Mouse (Mus musculus): ENCODE results near the gene Slc7a6os. TPM values are rescaled to one million over a fixed set of nuclear protein-coding genes. Genes with fewer than 3 reads are reported as not detected.

Gene Slc7a6os
- polyA plus RNA-seq, 1 experiment from 2014 or later: 40.8 TPM

GRCm38 (mm10) chr8:106189162-106189561 is 21.6 kb downstream of the Slc7a6os start:
- Histone ChIP-seq H3K4me3 (replicated peaks; ENCODE audit: low read length) (no peak overlapping the region), H3K36me3 (ENCODE audit: control insufficient read depth, insufficient read depth) (peaks cover 20% of the 10 kb centered on the region), H3K27me3 (replicated peaks; ENCODE audit: control insufficient read depth, insufficient read depth, low read length) (no peaks in the 10 kb centered on the region), H3K27ac (ENCODE audit: low read length) (no peak overlapping the region), H3K4me1 (replicated peaks; ENCODE audit: control insufficient read depth, insufficient read depth, low read length) (peaks cover 3% of the 10 kb centered on the region; the same call in 1 of the 2 replicates), H3K9ac (replicated peaks; ENCODE audit: low read depth, low read length) (no peak overlapping the region), H3K4me2 (ENCODE audit: low read length) (no peak overlapping the region), H3K9me3 (ENCODE audit: control insufficient read depth, low read length) (no peaks in the 10 kb centered on the region)
- 88% methylated on average over 4 of the region's 4 CpGs for WGBS
- no peak for ATAC-seq

GRCm38 (mm10) chr8:106186394-106186793 is 24.3 kb downstream of the Slc7a6os start:
- Histone ChIP-seq H3K9ac (replicated peaks; ENCODE audit: low read depth, low read length) (no peak overlapping the region), H3K4me3 (replicated peaks; ENCODE audit: low read length) (no peak overlapping the region), H3K4me1 (replicated peaks; ENCODE audit: control insufficient read depth, insufficient read depth, low read length) (peaks cover 3% of the 10 kb centered on the region; the same call in 1 of the 2 replicates), H3K9me3 (ENCODE audit: control insufficient read depth, low read length) (no peaks in the 10 kb centered on the region), H3K27ac (ENCODE audit: low read length) (no peak overlapping the region), H3K36me3 (ENCODE audit: control insufficient read depth, insufficient read depth) (0 out of 2 replicates have a peak, but pooled peaks cover 8% of the 10 kb centered on the region), H3K4me2 (ENCODE audit: low read length) (no peak overlapping the region), H3K27me3 (replicated peaks; ENCODE audit: control insufficient read depth, insufficient read depth, low read length) (no peaks in the 10 kb centered on the region)
- 92% methylated on average over 3 of the region's 3 CpGs for WGBS
- ATAC-seq: no peak

DNA sequence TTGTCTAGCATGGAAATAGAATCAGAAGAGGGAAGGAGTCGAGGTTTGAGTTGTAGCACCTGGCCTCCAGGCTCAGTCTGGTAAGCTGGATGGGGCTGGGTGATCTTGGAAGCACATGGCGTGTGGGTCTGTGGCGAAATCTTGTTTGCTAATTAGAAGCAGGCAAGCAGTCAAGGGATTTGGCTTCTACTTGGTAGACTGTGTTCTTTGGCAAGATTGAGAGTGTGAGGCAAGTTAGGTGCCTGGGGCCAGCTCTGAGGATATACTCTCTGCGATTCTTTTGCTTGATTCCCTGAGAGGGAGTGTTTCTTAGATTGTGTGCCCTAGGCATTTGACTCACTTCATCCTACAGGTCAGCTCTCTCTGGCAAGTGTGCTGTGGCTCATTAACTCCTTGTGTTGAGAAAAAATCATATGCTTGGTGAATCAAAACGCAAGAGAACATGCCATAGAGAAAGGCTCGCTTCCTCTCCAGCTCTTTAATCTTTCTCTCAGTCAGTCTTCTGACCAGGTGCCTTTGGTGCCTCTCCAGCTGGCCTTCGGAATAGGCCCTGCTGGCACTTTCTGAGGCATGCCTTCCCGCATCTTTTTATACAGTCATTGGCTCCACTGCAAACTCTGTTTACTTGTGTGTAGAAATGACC is 25.0 kb downstream of the Slc7a6os start:
- peak; percentile 82 for ATAC-seq
- H3K9ac ChIP-seq (replicated peaks; ENCODE audit: low read depth, low read length): no peak overlapping the region
- H3K27me3 ChIP-seq (replicated peaks; ENCODE audit: control insufficient read depth, insufficient read depth, low read length): no peaks in the 10 kb centered on the region
- H3K36me3 ChIP-seq (ENCODE audit: control insufficient read depth, insufficient read depth): 0 out of 2 replicates have a peak, but pooled peaks cover 8% of the 10 kb centered on the region
- peaks cover 3% of the 10 kb centered on the region; the same call in 1 of the 2 replicates for H3K4me1 ChIP-seq (replicated peaks; ENCODE audit: control insufficient read depth, insufficient read depth, low read length)
- no peaks in the 10 kb centered on the region for H3K9me3 ChIP-seq (ENCODE audit: control insufficient read depth, low read length)
- H3K4me3 ChIP-seq (replicated peaks; ENCODE audit: low read length): no peak overlapping the region
- no peak overlapping the region for H3K4me2 ChIP-seq (ENCODE audit: low read length)
- WGBS: 60% methylated on average over 8 of the region's 8 CpGs
- H3K27ac ChIP-seq (ENCODE audit: low read length): no peak overlapping the region; the same call in 1 of the 2 replicates

GRCm38 (mm10) chr8:106178428-106178827 is 32.3 kb downstream of the Slc7a6os start:
- Histone ChIP-seq H3K4me1 (replicated peaks; ENCODE audit: control insufficient read depth, insufficient read depth, low read length) (peaks cover 7% of the 10 kb centered on the region), H3K36me3 (ENCODE audit: control insufficient read depth, insufficient read depth) (no peaks in the 10 kb centered on the region), H3K4me3 (replicated peaks; ENCODE audit: low read length) (no peak overlapping the region), H3K9me3 (ENCODE audit: control insufficient read depth, low read length) (no peaks in the 10 kb centered on the region), H3K4me2 (ENCODE audit: low read length) (no peak overlapping the region), H3K9ac (replicated peaks; ENCODE audit: low read depth, low read length) (no peak overlapping the region), H3K27me3 (replicated peaks; ENCODE audit: control insufficient read depth, insufficient read depth, low read length) (no peaks in the 10 kb centered on the region), H3K27ac (ENCODE audit: low read length) (no peak overlapping the region)
- 70% methylated on average over 2 of the region's 2 CpGs for WGBS
- no peak for ATAC-seq

GRCm38 (mm10) chr8:106177594-106177993 is 33.1 kb downstream of the Slc7a6os start:
- H3K9me3 ChIP-seq (ENCODE audit: control insufficient read depth, low read length): no peaks in the 10 kb centered on the region
- ATAC-seq: no peak
- H3K9ac ChIP-seq (replicated peaks; ENCODE audit: low read depth, low read length): no peak overlapping the region
- no peak overlapping the region for H3K4me3 ChIP-seq (replicated peaks; ENCODE audit: low read length)
- no peaks in the 10 kb centered on the region for H3K27me3 ChIP-seq (replicated peaks; ENCODE audit: control insufficient read depth, insufficient read depth, low read length)
- H3K36me3 ChIP-seq (ENCODE audit: control insufficient read depth, insufficient read depth): no peaks in the 10 kb centered on the region
- 78% methylated on average over 1 of the region's 1 CpGs for WGBS
- H3K27ac ChIP-seq (ENCODE audit: low read length): no peak overlapping the region
- no peak overlapping the region for H3K4me2 ChIP-seq (ENCODE audit: low read length)
- H3K4me1 ChIP-seq (replicated peaks; ENCODE audit: control insufficient read depth, insufficient read depth, low read length): peaks cover 7% of the 10 kb centered on the region

DNA sequence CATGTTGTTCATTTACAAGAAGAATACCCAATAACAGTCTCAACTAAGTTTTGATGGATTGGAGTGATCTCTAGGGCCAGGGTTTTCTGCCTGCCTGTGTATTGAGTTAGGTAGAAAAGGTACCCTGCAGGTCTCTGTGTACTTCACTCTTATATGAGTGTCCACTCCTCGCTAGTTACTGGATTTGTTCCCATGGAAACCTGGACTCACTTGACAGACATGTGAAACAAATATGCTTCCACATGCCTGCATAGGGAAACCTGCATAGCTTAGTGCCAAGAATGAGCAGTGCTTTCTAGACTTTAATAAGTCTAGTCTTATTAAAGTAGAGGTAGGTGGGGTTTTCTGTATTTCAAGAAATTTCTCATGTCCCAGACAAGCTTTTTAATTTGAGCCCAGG is 33.8 kb downstream of the Slc7a6os start:
- H3K9ac ChIP-seq (replicated peaks; ENCODE audit: low read depth, low read length): no peak overlapping the region
- no peak overlapping the region for H3K4me2 ChIP-seq (ENCODE audit: low read length)
- 7% methylated on average over 1 of the region's 1 CpGs for WGBS
- no peak overlapping the region for H3K4me3 ChIP-seq (replicated peaks; ENCODE audit: low read length)
- H3K4me1 ChIP-seq (replicated peaks; ENCODE audit: control insufficient read depth, insufficient read depth, low read length): peaks cover 7% of the 10 kb centered on the region
- no peaks in the 10 kb centered on the region for H3K9me3 ChIP-seq (ENCODE audit: control insufficient read depth, low read length)
- no peak overlapping the region for H3K27ac ChIP-seq (ENCODE audit: low read length)
- no peak for ATAC-seq
- no peaks in the 10 kb centered on the region for H3K27me3 ChIP-seq (replicated peaks; ENCODE audit: control insufficient read depth, insufficient read depth, low read length)
- H3K36me3 ChIP-seq (ENCODE audit: control insufficient read depth, insufficient read depth): no peaks in the 10 kb centered on the region

DNA sequence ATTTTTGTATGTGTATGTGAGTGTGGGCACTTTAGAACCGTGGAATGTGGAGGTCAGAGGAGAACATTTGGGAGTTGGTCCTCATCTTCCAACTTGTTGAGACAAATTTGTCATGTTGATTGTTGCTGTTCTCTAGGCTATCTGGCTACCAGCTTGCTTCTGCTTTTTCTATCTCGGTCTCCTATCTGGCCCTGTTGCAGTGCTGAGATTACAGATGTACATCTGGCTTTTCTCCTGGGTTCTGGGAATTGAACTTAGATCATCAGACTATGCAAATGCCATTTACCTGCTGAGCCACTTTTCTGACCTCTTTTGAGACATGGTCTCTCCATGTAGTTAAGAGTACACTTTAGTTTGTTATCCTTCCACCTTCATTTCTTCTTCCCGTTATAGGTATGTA is 37.2 kb downstream of the Slc7a6os start:
- Histone ChIP-seq H3K9ac (replicated peaks; ENCODE audit: low read depth, low read length) (no peak overlapping the region), H3K4me2 (ENCODE audit: low read length) (no peak overlapping the region), H3K27me3 (replicated peaks; ENCODE audit: control insufficient read depth, insufficient read depth, low read length) (no peaks in the 10 kb centered on the region), H3K9me3 (ENCODE audit: control insufficient read depth, low read length) (no peaks in the 10 kb centered on the region), H3K36me3 (ENCODE audit: control insufficient read depth, insufficient read depth) (no peaks in the 10 kb centered on the region), H3K4me3 (replicated peaks; ENCODE audit: low read length) (no peak overlapping the region), H3K4me1 (replicated peaks; ENCODE audit: control insufficient read depth, insufficient read depth, low read length) (peaks cover 17% of the 10 kb centered on the region), H3K27ac (ENCODE audit: low read length) (no peak overlapping the region)
- 96% methylated on average over 3 of the region's 3 CpGs for WGBS
- no peak for ATAC-seq

- WGBS: 33% methylated on average over 6 of the region's 6 CpGs
- H3K27ac ChIP-seq (ENCODE audit: low read length): no peak overlapping the region
- H3K9me3 ChIP-seq (ENCODE audit: control insufficient read depth, low read length): no peaks in the 10 kb centered on the region
- H3K4me2 ChIP-seq (ENCODE audit: low read length): peak overlapping the region; percentile 74
- no peaks in the 10 kb centered on the region for H3K36me3 ChIP-seq (ENCODE audit: control insufficient read depth, insufficient read depth)
- no peaks in the 10 kb centered on the region for H3K27me3 ChIP-seq (replicated peaks; ENCODE audit: control insufficient read depth, insufficient read depth, low read length)
- H3K9ac ChIP-seq (replicated peaks; ENCODE audit: low read depth, low read length): peak overlapping the region; percentile 95
- H3K4me3 ChIP-seq (replicated peaks; ENCODE audit: low read length): peak overlapping the region; percentile 87
- peaks cover 13% of the 10 kb centered on the region for H3K4me1 ChIP-seq (replicated peaks; ENCODE audit: control insufficient read depth, insufficient read depth, low read length)
- no peak for ATAC-seq
Measured at GRCm38 (mm10) chr8:106169934-106170480, 40.7 kb downstream of the Slc7a6os start.

DNA sequence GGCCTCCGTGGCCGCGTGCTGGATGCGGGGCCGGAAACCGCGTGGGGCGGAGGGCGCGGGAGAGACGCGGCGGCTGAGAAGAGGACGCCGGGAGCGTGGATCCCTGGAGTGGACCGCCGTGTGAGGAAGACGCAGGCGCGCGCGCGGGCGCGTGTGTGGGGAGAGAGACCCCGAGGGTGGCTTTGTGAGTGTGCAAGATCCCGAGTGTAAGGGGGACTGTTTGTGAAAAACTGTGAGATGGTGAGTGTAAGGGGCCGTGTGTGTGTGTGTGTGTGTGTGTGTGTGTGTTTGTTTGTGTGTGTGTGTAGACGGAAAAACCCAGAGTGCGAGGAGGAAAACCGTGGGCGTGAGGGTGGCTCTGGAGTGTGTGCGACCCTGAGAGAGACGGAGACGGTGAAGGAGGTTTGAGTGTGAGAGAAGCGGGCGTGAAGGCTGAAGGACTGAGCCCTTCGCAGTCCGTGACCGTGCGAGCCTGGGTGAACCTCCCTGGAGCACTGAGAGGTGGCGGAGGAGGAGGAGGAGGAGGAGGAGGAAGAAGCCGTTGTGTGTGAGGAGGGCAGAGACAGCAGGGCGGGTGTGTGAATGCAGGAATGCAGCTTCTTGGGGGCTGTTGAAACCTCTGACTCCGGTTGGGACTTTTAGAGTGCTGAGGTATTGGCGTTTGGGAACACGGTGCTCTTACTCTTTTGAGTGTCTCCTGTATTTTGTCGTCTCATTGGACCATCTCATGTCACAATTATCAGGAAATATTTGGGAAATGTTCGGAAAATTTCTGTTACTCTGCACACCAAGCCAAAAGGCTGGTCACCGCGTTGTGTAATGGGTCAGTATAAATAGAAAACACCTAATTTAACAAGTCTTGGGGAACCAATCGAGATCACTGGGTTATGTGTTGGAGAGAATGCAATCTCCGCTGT is 41.5 kb downstream of the Slc7a6os start:
- Histone ChIP-seq H3K27me3 (replicated peaks; ENCODE audit: control insufficient read depth, insufficient read depth, low read length) (no peaks in the 10 kb centered on the region), H3K4me1 (replicated peaks; ENCODE audit: control insufficient read depth, insufficient read depth, low read length) (peaks cover 13% of the 10 kb centered on the region), H3K27ac (ENCODE audit: low read length) (peak overlapping the region; percentile 92), H3K9me3 (ENCODE audit: control insufficient read depth, low read length) (no peaks in the 10 kb centered on the region), H3K4me3 (replicated peaks; ENCODE audit: low read length) (peak overlapping the region; percentile 87), H3K4me2 (ENCODE audit: low read length) (peak overlapping the region; percentile 74), H3K36me3 (ENCODE audit: control insufficient read depth, insufficient read depth) (no peaks in the 10 kb centered on the region), H3K9ac (replicated peaks; ENCODE audit: low read depth, low read length) (peak overlapping the region; percentile 95)
- under 1% methylated on average over 54 of the region's 54 CpGs for WGBS
- ATAC-seq: peak; percentile 85
